Mouse (Mus musculus) CH12.LX (cell line): ENCODE data around the gene Dock10. TPM values are rescaled to one million over a fixed set of nuclear protein-coding genes. Genes with fewer than 3 reads are reported as not detected.

ENCODE experiments used
- DNase-seq: peaks from one replicate; pipeline ENCODE4 v3.0.0-alpha.2; 2013; ENCODE audit errors: extremely low read depth
- H3K27ac ChIP-seq: 2 replicates; pipeline ENCODE4 v1.5.1; 2012; ENCODE audit warnings: low read depth, mild to moderate bottlenecking, control low read depth, moderate library complexity; ENCODE audit not compliant: insufficient read depth
- H3K27me3 ChIP-seq: replicated peaks from 2 replicates; pipeline ENCODE3; 2012; ENCODE audit warnings: inconsistent platforms
- H3K36me3 ChIP-seq, 2 experiments: replicated peaks in 1 of 2; 2 replicates each; pipeline versions ENCODE3 to v1.6.1; 2012; ENCODE audit warnings: inconsistent platforms in 1 of 2, low read length in 1 of 2, mild to moderate bottlenecking in 1 of 2, mixed read lengths in 1 of 2, moderate library complexity in 1 of 2; ENCODE audit not compliant: control insufficient read depth in 1 of 2, insufficient read depth in 1 of 2
- H3K4me1 ChIP-seq, 2 experiments: 2 replicates each; pipeline ENCODE4 v1.6.1; 2012; ENCODE audit warnings: inconsistent platforms in 1 of 2, moderate library complexity in 1 of 2; ENCODE audit not compliant: insufficient read depth in 2 of 2, control insufficient read depth in 1 of 2
- H3K4me2 ChIP-seq: 2 replicates; pipeline ENCODE4 v1.6.1; 2012; ENCODE audit warnings: low read depth, mild to moderate bottlenecking, control low read depth; ENCODE audit not compliant: poor library complexity, insufficient read depth, severe bottlenecking
- H3K4me3 ChIP-seq, 3 experiments: fragments of 150-350 bp in 1 of 3; sonication (generic) in 1 of 3; replicated peaks in 1 of 3; 2 replicates each; pipeline versions ENCODE3 to v1.5.1; 2011 to 2012; ENCODE audit warnings: low read depth in 2 of 3, low read length in 2 of 3, mild to moderate bottlenecking in 2 of 3, moderate library complexity in 2 of 3, control low read depth in 1 of 3, improper control_type of control experiment in 1 of 3, inconsistent platforms in 1 of 3, mixed read lengths in 1 of 3; ENCODE audit not compliant: poor library complexity in 1 of 3
- H3K79me2 ChIP-seq: replicated peaks from 2 replicates; pipeline ENCODE4 v1.6.1; 2012; ENCODE audit warnings: mild to moderate bottlenecking, moderate library complexity; ENCODE audit not compliant: control insufficient read depth, poor library complexity, insufficient read depth, severe bottlenecking; ENCODE audit errors: extremely low read depth
- H3K9ac ChIP-seq: 2 replicates; pipeline ENCODE4 v1.6.1; 2012; ENCODE audit warnings: low read depth, mild to moderate bottlenecking, control low read depth, moderate library complexity; ENCODE audit not compliant: insufficient read depth
- H3K9me3 ChIP-seq: replicated peaks from 2 replicates; pipeline ENCODE3; 2012; ENCODE audit warnings: low read length, inconsistent platforms, mixed read lengths
- BHLHE40 ChIP-seq: IDR thresholded peaks from 2 replicates; pipeline ENCODE4 v1.6.1; 2011; ENCODE audit warnings: mild to moderate bottlenecking, low read depth, low read length, improper control_type of control experiment
- CHD1 ChIP-seq: IDR thresholded peaks from 2 replicates; pipeline ENCODE4 v1.6.1; 2012; ENCODE audit warnings: low read depth, low read length, improper control_type of control experiment, inconsistent platforms
- EP300 ChIP-seq: IDR thresholded peaks from 2 replicates; pipeline ENCODE4 v1.6.1; 2011; ENCODE audit warnings: low read length, improper control_type of control experiment
- ETS1 ChIP-seq: conservative IDR thresholded peaks from 2 replicates; pipeline ENCODE4 v1.6.1; 2012; ENCODE audit warnings: low read depth, mild to moderate bottlenecking, inconsistent platforms, low read length, improper control_type of control experiment, moderate library complexity
- GABPA ChIP-seq: IDR thresholded peaks from 2 replicates; pipeline ENCODE4 v1.6.1; 2012; ENCODE audit warnings: low read depth, low read length, improper control_type of control experiment, inconsistent platforms; ENCODE audit not compliant: insufficient replicate concordance
- IRF4 ChIP-seq: IDR thresholded peaks from 2 replicates; pipeline ENCODE4 v1.6.1; 2014; ENCODE audit warnings: low read depth, mild to moderate bottlenecking, inconsistent platforms, low read length, improper control_type of control experiment
- JUN ChIP-seq: IDR thresholded peaks from 2 replicates; pipeline ENCODE4 v1.6.1; 2011; ENCODE audit warnings: low read depth, mild to moderate bottlenecking, low read length, improper control_type of control experiment, moderate library complexity; ENCODE audit not compliant: insufficient read depth
- JUND ChIP-seq: conservative IDR thresholded peaks from 2 replicates; pipeline ENCODE4 v1.6.1; 2011; ENCODE audit warnings: low read depth, low read length, improper control_type of control experiment
- MEF2A ChIP-seq: IDR thresholded peaks from 2 replicates; pipeline ENCODE4 v1.6.1; 2014; ENCODE audit warnings: low read depth, mild to moderate bottlenecking, inconsistent platforms, low read length, improper control_type of control experiment, borderline replicate concordance
- POLR2A ChIP-seq: IDR thresholded peaks from 2 replicates; pipeline ENCODE4 v1.6.1; 2011; ENCODE audit warnings: low read depth, mild to moderate bottlenecking, improper control_type of control experiment, low read length
- SIN3A ChIP-seq: IDR thresholded peaks from 2 replicates; pipeline ENCODE4 v1.6.1; 2012; ENCODE audit warnings: low read length, improper control_type of control experiment, inconsistent platforms
- TBP ChIP-seq: conservative IDR thresholded peaks from 2 replicates; pipeline ENCODE4 v1.6.1; 2011; ENCODE audit warnings: low read depth, low read length, improper control_type of control experiment
- USF1 ChIP-seq: IDR thresholded peaks from 2 replicates; pipeline ENCODE4 v1.6.1; 2014; ENCODE audit warnings: low read depth, mild to moderate bottlenecking, inconsistent platforms, low read length, improper control_type of control experiment
- USF2 ChIP-seq: conservative IDR thresholded peaks from 2 replicates; pipeline ENCODE4 v1.6.1; 2011; ENCODE audit warnings: low read depth, low read length, improper control_type of control experiment
- dilution Hi-C: fragments of 300-500 bp; cut with MboI; formaldehyde crosslinking; loops from 2 replicates; pipeline ENCODE4 v1.14.3; 2020; ENCODE audit warnings: low sequenced_read_pairs; ENCODE audit not compliant: extremely low pct_unique_long_range_greater_than_20kb, extremely low pct_ligation_motif_present
- in situ Hi-C: fragments of 300-500 bp; cut with MboI; formaldehyde crosslinking; loops from 3 replicates; pipeline ENCODE4 v1.14.3; 2019; ENCODE audit warnings: low sequenced_read_pairs, low pct_ligation_motif_present, low pct_unique_long_range_greater_than_20kb, mixed read lengths
- polyA plus RNA-seq: library from polyadenylated mRNA; unstranded; fragments of >175 nt; gene quantifications from 2 replicates; pipeline ENCODE4 v1.2.1, GENCODE M21; 2012; ENCODE audit warnings: low read depth; ENCODE audit not compliant: insufficient read length
- total RNA-seq, 2 experiments: library from RNA; depleted of rRNA; stranded (reverse); fragments of 300-350 nt in 1 of 2; fragments of >200 nt in 1 of 2; gene quantifications; 2 replicates each; pipeline ENCODE4 v1.2.3; 2012 to 2014

Gene Dock10
- total and polyA plus RNA-seq, 3 experiments, result 44.7 to 77.2 (median 62.2) TPM

DNA sequence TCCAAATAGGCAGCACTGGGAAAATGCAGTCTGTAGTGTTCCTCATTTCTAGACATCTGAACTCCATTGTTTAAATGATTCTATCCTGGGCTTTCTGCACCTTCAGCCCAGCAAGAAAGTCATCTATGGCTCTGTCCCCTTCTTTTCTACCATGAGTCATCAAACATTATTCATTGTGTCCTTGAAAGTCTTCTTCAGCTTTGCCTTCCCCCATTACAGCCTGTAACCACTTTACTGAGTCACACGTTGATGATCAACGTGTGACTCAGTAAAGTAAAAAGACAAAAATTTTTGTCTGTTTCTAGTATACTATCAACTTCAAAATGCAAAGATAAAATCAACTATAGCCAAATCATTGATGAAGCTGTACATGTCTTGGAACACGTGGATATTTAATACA, 116.5 kb downstream of the Dock10 start:
- peak; percentile 56 for DNase-seq
- TF ChIP-seq JUND (0 out of 2 replicates have a peak, but pooled peaks have one; percentile 15), MEF2A (0 out of 2 replicates have a peak, but pooled peaks have one; percentile 13), BHLHE40 (peak; percentile 68; the same call in 1 of the 2 replicates), USF1 (no peak), ETS1 (peak; percentile 64; the same call in 1 of the 2 replicates)
- H3K27ac ChIP-seq, result peak overlapping the region; percentile 96
- H3K4me3 ChIP-seq, result no peak overlapping the region
- H3K27me3 ChIP-seq, result no peaks in the 10 kb centered on the region
- H3K79me2 ChIP-seq, result peaks cover 34% of the 10 kb centered on the region
- dilution Hi-C loops (no loop called here), in situ Hi-C loops (no loop called here)
- peak overlapping the region; percentile 94 for H3K4me2 ChIP-seq
- H3K36me3 ChIP-seq, result peaks cover 40 to 73% of the 10 kb centered on the region in 2 experiments
- peaks cover 2% of the 10 kb centered on the region for H3K9me3 ChIP-seq
- H3K4me1 ChIP-seq, result peaks cover 18 to 92% of the 10 kb centered on the region in 2 experiments
- H3K9ac ChIP-seq, result peak overlapping the region; percentile 60

DNA sequence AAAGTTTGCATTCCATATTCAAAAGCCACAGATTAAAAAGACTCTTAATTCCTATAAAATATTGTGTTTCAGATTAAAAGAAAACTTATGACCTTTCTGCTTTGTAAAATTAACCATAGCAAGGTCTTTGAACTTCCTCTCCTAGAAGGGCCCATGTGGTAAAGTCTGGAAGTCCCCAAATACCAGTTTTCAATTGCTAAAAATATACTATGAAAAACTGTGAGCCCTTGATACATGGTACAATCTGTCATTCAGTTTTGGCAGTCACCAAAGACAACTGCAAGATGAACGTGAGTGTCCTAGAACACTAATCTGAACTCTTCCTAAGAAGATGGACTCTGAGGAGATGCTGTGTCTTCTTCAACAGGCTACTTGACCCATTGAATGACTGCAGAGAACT, 117.0 kb downstream of the Dock10 start:
- peak overlapping the region; percentile 60 for H3K9ac ChIP-seq
- peaks cover 22 to 92% of the 10 kb centered on the region in 2 experiments for H3K4me1 ChIP-seq
- DNase-seq, result no peak
- peaks cover 39 to 73% of the 10 kb centered on the region in 2 experiments for H3K36me3 ChIP-seq
- in situ Hi-C loops (no loop called here), dilution Hi-C loops (no loop called here)
- H3K27ac ChIP-seq, result peak overlapping the region; percentile 96
- peaks cover 34% of the 10 kb centered on the region for H3K79me2 ChIP-seq
- H3K4me2 ChIP-seq, result peak overlapping the region; percentile 94
- H3K4me3 ChIP-seq, result no peak overlapping the region
- H3K9me3 ChIP-seq, result peaks cover 2% of the 10 kb centered on the region
- H3K27me3 ChIP-seq, result no peaks in the 10 kb centered on the region
- TF ChIP-seq SIN3A (0 out of 2 replicates have a peak, but pooled peaks have one; percentile 11), ETS1 (peak; percentile 31), TBP (no peak), CHD1 (no peak), USF2 (no peak), MEF2A (peak; percentile 82), GABPA (no peak), POLR2A (no peak), JUN (no peak), IRF4 (peak; percentile 30; the same call in 1 of the 2 replicates), BHLHE40 (peak; percentile 48; the same call in 1 of the 2 replicates), EP300 (peak; percentile 67)
